Mouse (Mus musculus) bone marrow, adult 2 months (tissue): ENCODE results near the gene A430005L14Rik.

Experiments
- CTCF ChIP-seq: fragments of 200-500 bp; IDR thresholded peaks from 2 replicates; pipeline ENCODE4 v1.5.1; 2011; ENCODE audit warnings: low read length, control low read depth; ENCODE audit not compliant: control insufficient read depth, insufficient read depth
- POLR2A ChIP-seq: fragments of 200-500 bp; IDR thresholded peaks from 2 replicates; pipeline ENCODE4 v1.6.1; 2011; ENCODE audit warnings: low read depth, mild to moderate bottlenecking, control low read depth, low read length, borderline replicate concordance; ENCODE audit not compliant: control insufficient read depth

DNA sequence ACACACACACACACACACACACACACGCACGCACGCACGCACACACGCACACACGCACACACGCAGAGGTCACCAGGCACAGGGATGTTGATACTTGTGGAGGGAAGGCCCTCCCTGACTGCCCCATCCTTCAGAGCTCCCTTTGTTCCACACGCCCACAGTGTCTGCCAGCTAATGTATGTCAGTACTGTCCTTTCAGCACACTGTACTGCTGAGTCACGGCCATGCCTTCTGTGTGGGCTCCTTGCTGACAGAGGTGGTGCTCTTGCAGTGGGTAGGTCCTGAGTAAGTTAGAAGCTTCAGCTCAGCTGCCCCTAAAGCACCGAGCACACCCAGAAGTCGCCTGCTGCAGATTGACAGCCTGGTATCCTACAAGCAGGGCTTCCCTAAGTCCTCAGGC lies 23.4 kb downstream of the A430005L14Rik start:
- no peak for TF ChIP-seq CTCF
- no peak for TF ChIP-seq POLR2A
